Mouse (Mus musculus) T-helper 1 cell (primary cell): ENCODE results near the gene Rps6ka5.

ENCODE experiments used
- in situ Hi-C: fragments of 300-600 bp; cut with MboI, MseI; formaldehyde crosslinking; loops from one replicate; pipeline ENCODE4 v1.15.1; 2025; ENCODE audit warnings: high pct_unique_total_duplicates

Rps6ka5 gene

DNA sequence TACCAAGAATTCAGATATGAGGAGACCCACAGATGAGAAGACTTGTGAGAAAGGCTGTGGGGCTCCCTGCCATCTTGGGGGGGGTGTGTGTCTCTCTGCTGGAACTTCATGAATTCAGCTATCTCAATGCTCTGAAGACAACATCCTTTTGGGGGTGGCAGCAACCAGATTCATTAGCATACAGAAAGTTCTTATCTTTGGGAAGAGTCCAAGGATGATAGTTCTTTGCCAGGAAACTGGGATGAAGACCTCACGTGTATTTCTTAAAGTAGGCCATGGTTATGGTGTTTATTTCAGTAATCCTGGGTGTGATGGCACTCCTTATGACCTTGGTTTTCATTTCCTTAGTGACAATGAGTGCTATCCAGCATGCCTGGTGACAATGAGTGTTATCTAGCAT is 195.0 kb downstream of the Rps6ka5 start:
- in situ Hi-C loops, result no loop called here

DNA sequence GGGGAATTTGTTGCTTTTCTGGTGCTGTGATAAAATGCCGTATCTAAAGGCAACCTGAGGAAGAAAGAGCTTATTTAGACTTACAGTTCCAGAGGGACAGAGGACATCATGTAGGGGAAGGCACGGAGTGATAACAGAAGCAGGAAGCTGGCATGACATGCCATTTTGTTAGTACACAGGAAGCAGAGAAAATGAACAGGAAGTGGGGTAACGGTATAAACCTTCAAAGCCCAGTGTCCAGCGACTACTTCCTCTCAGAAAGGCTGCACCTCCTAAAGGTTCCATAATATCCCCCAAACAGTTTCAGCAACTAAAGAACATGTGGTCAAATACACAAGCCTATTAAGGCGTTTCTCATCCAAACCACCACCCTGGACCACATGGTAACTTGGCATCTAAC is 195.9 kb downstream of the Rps6ka5 start:
- in situ Hi-C loops, result no loop called here

DNA sequence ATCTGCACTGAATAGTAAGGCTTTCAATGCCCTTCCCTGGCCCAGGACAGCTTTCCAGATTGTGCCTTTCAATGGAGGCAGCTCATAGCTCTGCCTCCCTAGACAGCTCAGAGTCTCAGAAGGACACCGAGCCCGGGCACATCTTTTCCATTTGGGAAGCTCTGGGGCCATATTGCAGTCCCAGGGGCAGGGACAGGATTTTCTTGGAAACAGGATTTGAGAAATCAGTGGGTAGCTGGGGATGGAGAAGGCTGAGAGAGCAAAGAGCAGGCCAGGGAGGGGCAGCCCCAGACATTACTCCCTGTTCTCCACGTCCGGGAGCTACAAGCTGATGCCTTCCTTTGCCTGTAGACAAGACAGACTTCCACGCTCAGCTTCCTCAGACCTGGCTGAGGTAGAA is 197.1 kb downstream of the Rps6ka5 start:
- in situ Hi-C loops, result no loop called here

- in situ Hi-C loops, result no loop called here
Measured at GRCm38 (mm10) chr12:100529172-100529571, 197.6 kb downstream of the Rps6ka5 start.

GRCm38 (mm10) chr12:100528246-100528645 is 198.5 kb downstream of the Rps6ka5 start:
- in situ Hi-C loops, result no loop called here

GRCm38 (mm10) chr12:100527753-100528152 is 199.0 kb downstream of the Rps6ka5 start:
- in situ Hi-C loops, result no loop called here

GRCm38 (mm10) chr12:100527241-100527640 is 199.5 kb downstream of the Rps6ka5 start:
- in situ Hi-C loops, result no loop called here

- in situ Hi-C loops, result no loop called here
Measured at GRCm38 (mm10) chr12:100525939-100526338, 200.8 kb downstream of the Rps6ka5 start.

DNA sequence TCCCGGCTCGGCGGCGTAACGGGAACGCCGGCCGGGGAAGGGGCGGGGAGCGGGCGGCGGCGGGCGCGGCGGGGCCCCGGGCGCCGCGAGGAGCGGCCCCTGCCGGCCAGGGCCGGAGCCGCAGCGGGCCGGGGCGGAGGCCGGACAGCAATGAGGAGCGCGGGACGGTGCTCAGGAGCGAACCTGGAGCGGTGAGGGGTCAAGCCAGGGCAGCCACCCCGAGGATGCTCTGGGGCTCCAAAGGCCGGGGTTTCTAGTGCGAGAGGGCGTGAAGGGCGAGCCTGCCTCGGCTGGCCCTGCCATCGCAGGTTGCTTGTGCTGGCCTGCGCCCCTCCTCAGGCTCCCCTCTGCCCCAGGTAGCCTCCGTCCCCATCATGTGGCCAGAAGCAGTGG is 206.0 kb downstream of the Rps6ka5 start, which contains the start of gene Ttc7b:
Gene Ttc7b, minus strand, starts transcription at position 33 of the 393 bp plus-strand sequence.
- in situ Hi-C loops, result no loop called here

DNA sequence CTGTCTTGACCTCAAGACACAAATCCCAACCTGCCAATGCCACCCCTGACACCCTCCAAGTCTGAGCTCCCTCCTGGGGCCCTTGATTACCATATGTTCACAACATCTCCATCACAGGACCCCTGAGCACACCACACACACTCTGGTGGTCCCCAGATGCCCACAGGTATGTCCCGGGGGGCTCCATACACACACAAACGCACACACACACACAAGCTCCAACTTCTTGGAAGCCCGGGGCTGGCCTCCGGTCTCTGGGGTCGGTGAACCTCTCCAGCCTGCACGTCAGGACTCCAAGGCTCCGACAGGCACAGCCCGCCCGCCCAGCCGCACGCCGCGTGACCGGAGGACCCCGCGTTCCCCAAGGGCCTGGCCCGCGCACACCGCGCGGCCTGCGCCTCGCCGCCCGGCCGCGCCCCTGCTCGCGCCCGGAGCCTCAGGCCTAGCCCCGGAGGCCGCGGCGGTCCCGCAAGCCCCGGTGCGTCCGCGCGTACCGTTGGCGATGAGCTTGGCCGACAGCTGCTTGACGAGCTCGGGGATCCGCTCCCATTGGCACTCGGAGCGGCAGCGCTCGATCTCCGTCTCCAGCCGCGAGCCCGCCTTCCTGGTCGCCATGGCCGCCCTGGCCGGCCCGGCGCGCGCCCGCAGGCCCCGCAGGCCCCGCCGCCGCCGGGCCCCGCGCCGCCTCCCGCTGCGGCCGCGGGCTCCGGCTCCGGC is 206.5 kb downstream of the Rps6ka5 start:
- in situ Hi-C loops, result no loop called here

GRCm38 (mm10) chr12:100519684-100520076 is 207.1 kb downstream of the Rps6ka5 start:
- in situ Hi-C loops, result no loop called here

- in situ Hi-C loops, result no loop called here
Measured at GRCm38 (mm10) chr12:100517371-100517770, 209.4 kb downstream of the Rps6ka5 start.

DNA sequence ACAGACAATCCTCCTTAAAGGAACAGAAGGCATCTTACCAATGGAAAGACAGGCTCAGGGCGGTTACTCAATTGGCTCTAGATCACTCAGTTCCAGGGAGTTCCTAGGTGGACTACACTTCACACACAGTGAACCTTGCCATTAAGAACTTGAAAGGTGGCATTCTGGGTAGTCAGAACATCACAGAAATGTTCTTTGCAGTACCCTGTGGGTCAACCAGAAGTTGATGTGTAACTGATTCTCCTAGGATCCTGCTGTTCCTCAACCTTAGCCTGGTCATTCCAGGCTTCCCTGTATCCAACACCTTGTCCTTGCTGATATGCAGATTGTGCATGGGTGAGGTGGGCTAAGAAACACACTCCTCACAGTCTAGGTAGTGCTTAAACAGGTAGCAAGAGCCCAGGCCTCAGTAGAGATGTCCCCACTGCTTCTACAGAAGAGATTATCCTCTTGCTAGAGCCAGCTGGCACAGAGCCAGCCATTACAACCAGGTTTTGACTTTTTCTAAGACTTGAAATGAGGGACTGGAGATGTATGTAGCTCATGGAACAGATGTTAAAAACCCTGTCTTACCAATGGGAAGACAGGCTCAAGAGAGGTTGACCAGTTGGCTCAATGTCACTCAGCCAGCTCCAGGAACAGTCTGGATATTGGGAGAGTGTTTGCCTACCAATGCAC is 210.5 kb downstream of the Rps6ka5 start:
- in situ Hi-C loops, result no loop called here

GRCm38 (mm10) chr12:100515493-100515892 is 211.3 kb downstream of the Rps6ka5 start:
- in situ Hi-C loops, result no loop called here

DNA sequence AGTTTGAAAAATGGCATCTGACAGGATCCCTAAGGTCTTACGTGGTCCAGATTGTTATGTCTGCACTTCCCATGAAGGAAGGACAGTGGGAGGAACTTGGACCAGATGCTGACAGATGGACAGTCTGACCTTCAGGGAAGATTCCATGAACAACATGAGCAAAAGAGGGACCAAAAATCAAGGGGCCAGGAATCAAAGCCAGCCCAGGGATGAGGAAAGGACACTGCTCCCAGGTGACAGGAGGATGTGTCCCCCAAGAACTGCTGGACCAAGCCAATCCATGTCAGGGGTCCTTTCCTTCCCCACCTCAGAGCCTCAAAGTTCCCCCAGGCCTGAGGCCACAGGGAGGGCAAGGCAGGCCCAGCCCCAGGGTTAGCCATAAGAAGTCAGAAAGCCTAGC is 212.2 kb downstream of the Rps6ka5 start:
- in situ Hi-C loops, result no loop called here

DNA sequence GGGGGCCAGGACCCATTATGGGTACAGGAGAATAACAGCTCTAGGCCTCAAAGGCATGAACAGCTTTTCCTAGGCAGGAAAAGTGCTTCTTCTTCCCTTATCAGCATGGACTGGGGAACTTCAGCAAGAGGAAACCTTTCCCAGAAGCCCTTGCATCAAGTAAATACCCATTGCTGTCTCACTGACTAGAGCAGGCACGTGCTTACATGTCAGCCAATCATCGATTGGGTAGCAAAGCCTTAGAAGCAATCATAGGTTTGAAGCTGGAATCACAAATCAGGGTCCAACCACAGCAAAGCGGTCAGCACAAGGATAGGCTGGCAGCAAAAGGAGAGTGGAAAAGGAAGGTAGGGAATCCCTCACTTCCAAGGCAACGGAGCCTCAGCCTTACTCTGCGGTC is 213.7 kb downstream of the Rps6ka5 start:
- in situ Hi-C loops, result no loop called here

- in situ Hi-C loops, result no loop called here
Measured at GRCm38 (mm10) chr12:100512641-100513040, 214.1 kb downstream of the Rps6ka5 start.

DNA sequence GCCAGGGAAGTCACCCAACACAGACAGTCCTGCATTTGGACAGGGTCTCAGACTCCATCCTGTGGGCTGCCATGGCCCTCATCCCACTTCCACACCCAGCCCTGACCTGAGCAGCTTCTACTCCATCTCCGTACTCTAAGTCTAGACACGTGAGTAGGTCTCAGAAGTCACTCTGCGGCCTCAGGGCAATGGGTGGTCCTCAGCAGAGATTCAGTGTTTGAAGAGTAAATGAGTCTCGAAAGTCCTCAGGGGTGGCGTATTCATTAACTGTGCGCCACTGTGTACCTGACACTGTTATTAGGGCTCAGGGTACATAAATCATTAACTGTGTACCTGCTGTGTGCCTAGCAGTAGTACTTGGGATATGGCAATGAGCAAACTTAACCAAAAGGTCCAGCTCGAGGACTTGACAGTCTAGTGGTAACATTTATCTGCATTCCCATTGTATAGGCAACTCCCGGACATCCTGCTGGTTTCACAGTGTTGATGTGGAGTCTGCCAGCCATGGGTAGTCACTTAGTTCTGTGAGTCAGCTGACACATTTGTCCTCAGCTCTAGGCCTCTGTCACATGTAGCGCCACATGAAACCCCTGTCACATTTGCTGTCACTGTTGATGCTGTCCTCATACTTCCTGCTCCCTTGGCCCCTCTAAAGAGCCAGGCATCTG is 217.0 kb downstream of the Rps6ka5 start:
- in situ Hi-C loops, result no loop called here

- in situ Hi-C loops, result no loop called here
Measured at GRCm38 (mm10) chr12:100508668-100509067, 218.1 kb downstream of the Rps6ka5 start.

GRCm38 (mm10) chr12:100505484-100505883 is 221.3 kb downstream of the Rps6ka5 start:
- in situ Hi-C loops, result no loop called here

DNA sequence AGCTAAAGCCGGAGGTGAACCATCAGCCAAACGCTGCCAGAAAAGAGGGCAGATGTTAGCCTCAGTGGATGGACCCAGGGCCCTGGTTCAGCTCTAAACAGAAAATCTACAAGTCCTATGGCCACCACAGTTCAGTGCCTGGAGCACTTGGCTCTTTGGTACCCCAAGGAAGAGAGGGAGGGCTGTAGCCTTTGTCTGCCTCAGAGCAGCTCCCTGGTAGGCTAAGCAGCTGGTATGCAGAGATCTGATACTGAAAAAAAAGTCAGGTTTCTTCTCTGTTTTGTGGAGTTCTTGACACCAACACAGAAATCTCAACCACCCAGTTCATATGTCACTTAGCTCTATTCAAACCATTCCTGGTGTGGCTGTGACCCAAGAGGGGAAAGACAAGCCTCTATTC is 222.2 kb downstream of the Rps6ka5 start:
- in situ Hi-C loops, result no loop called here

DNA sequence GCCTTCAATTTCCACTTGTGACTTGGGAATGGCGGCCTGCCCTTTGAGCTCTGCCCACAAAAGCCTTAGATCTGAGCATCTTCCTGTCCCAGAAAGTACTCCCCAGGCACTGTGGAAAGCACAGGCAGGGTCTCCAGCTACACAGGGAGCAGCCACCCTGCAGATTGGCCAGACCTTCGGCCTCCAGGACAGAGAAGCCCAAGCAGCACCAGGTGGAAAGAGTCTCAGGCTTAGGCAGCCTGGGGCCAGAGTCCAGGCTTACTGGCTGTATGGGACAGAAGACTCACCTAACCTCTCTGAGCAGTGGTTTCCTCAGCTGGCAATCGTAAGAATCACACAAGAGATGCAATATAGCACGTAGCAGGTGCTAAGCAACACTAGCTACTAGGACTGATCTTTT is 223.1 kb downstream of the Rps6ka5 start:
- in situ Hi-C loops, result no loop called here

DNA sequence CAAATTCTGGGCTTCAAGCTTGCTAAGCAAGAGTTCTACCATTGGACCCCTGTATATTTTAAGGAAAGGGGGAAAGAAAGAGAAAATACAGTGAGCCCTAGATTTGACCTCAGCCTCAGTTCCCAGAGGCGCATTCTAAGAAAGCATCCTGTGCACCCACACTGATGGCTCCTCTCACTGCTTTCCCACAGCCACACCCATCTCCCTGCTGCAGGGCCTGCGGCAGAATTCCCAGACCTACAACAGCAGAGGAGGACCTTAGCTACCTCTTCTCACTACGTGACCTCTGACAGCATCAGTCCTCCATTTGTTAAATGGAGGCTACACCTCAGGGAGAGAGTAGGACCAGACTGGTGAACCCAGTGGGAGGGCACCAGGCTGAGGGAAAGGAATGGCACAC is 224.2 kb downstream of the Rps6ka5 start:
- in situ Hi-C loops, result no loop called here
